Mouse (Mus musculus) MEL-GATA-1-ER (cell line): ENCODE measurements around the gene Cox11.

Source experiments
- DNase-seq: peaks from one replicate; pipeline ENCODE4 v3.0.0-alpha.2; 2012; ENCODE audit warnings: low read depth; ENCODE audit errors: extremely low read depth

Gene Cox11

DNA sequence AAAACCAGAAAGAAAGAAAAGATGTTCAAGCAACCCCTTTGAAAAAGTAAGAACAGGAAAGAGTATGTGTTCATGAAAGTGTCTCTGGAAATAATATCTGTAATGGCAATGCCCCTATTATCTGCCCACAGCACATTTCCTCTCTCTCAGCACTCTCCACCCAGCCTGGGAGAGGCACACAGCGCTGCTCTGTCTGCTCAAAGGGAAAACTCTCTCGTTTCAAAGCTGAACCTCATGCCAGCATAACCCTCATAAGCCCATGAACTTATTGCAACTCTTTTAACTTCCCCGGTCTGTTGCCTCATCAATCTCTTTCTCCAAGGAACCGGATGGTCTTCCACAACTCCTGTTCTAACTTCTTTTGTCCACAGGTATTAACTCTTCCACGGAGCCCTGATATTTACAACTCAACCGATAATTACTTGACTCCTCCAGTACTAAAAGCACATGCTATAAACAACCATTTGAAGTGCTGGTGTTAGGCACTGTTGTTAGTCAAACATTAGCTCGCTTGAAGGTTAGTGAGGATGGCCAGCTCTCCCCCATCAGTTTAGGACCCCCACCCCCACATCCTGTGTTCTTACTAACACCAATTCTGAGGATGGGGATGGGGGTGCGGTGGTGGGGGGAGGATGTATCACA lies 26.5 kb downstream of the Cox11 start:
- DNase-seq: peak; percentile 92

DNA sequence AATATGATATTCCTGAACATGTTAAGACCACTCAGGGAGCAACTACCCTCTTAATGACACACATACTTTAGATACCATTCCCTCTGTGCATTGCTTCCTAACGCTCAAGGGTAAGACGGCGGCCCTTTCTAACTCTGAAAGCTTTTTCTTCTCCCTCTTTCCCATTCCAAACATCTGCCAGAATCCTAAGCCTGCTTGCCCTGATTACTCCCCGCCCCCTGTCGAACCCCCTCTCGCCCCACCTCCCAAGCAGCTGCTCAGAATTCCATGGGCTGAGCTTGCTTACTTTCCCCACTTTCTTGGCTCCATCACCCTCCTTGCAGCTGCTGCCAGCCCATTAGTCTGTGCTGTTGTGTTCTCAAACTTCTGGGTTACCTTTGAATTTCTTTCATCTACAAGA lies 27.2 kb downstream of the Cox11 start:
- DNase-seq: no peak

DNA sequence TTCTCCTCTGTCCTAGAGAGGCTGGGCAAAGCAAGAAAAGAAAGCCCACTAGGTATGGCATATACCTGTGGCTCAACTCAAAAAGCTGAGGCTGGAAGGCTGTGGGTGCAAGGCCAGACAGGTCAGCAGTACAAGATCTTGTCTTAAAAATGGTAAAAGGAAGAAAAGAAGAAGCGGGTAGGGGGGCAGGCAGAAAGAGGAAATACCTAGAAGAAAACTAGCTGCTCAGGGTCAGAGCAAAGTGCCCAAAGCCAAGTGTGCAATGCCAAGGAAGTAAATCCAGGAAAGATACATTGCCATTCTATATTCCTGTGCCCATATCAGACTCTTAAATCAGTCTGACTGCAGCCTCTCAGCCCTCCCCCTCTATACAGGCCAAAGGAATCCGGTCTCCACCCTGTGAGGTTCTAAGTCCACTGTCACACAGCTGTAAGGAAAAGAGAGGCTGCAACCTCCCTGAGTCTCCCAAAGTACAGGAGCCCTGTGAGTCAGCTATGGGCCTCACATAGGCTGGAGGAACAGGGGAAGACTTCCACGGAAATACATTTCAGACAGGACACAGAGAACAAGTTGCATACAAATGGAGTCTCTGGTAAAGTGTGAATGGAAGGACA lies 28.3 kb downstream of the Cox11 start:
- peak; percentile 63 for DNase-seq

DNA sequence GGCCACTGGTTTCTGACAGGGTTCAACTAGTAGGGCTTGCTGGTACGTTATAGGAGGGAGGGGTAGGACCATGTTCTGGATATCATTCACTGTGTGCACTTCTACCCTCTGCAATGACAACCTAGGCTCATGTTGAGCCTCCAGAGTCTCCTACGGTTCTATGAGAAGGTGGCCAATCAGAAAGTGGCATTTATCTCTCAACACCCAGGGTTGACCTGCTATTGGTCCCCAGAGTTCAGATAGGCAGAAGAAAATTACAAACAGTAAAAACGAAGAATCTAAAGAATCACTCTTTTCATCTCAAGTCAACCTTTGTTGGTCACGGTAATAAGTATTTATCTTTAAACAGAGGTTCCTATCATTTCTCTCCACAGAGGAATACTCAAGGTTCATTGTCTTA lies 28.9 kb downstream of the Cox11 start:
- DNase-seq: no peak

DNA sequence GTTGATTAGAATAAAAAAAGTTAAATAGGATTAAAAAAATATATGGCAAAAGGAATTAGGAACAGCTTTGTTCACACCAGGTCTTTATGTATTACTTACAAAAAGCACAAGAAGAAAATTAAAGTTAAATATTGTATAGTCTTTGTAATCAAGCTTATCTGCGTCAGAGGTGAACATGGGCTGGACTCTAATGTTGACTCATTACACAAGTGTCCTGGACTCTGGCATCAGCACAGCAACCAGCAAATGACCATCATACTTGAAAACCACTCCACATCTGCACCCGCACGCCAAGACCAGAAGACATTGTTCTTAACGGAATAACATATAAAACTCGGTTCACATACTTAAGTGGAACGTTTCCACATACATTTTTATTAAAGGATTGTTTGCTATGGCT lies 29.4 kb downstream of the Cox11 start:
- no peak for DNase-seq

DNA sequence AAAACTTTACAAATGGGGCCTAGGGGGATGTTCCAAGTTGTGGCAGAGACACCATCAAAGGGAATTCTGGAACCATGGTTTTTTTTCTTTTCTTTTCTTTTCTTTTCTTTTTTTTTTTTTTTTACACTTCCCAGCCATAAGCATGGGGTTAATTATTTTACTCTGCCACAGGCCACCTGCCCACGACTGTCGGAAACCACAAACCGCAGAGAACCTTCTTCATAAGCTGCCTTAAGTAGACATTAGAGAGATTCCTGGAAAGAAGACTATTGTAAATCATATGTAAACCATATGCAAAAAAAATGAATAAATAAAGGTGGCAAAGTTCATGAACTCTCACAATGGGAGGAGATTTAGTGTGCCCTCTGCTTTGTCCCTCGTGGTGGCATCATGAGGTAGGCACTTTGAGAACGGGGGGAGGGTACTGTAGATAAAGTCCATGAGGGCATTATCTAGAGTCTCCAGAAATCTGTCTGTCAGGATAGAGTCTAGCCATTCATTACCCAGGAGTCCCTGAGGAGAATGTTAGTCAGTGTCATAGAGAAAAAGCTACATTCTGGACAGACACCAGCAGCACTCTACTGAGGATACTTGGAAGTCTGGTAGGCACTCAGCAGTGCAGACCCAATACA lies 37.6 kb downstream of the Cox11 start:
- peak; percentile 54 for DNase-seq

DNA sequence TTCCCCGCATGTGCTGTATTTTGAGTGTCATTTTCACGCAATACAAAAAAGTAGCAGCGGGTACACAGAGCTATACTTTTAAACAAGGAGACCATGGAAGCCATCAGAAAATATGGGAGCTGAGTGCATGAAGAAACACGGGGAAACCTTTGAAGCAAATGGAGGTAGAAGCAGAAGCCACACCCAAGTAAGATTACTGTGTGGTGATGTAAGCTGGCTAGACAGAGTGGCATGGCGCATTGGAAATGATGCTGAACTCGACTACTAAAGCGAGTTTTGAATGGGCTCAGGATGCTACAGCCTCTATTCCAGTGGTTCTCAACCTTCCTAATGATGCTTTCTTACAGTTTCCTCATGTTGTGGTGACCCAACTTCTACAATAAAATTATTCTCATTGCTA lies 39.1 kb downstream of the Cox11 start:
- no peak for DNase-seq

DNA sequence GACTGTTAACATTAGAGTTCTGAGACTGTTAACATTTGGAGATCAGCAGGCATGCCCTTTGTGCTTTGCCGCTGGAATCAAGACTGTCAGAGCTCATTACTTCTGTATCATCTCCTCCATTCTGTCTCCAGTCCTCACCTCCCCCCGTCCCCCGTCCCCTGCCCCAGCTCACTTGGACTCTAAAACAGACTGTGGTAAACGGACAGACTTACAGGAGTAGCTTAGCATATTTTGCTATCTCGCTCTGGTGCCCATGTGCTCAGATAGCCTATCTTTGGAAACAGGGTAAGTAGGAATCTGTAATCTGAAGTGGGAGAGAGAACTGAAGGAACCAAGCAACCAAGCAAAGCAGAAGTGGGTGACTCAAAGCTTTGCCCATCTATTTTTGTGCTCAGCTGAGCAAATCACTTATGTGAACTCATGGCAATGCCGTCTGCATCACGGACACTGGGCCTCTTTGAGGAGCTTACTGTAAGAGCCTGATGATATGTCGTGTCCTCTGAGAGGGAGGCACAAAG lies 39.9 kb downstream of the Cox11 start:
- no peak for DNase-seq

DNA sequence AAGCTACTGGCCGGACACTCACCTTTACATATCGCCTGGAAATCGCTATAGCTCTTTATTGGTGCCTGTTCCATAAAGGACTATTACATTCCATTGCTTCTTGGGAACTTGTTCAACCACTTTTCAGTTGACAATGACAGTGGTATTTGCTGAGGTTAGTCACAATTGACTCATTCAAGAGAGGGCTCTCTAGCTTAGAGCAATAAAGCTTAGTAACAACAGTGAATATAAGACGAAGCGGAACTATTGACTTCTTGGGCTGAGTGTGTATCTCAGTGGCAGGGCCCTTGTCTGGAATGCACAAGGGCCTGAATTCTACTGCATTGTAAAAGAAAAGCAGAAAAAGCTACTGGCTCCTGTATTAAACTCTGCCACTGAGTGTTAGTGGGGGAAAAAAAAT lies 40.6 kb downstream of the Cox11 start:
- no peak for DNase-seq

DNA sequence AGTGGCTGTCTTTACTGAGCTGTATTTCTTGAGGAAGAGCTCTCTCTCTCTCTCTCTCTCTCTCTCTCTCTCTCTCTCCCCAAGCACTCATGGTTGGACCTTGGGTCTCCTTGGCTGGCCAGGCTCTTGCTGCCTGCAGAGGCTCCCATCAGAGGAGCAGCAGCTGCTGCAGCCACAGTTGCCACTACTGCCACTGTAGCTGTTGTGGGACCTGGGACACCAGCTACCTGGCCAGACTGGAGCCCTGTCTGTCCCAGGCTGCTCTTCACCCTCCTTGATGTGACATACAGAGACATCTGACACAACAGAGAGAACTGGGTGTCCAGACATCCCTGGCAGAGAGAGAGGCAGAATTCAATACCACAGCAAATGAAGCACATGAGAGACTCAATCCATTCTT lies 43.2 kb downstream of the Cox11 start:
- no peak for DNase-seq

DNA sequence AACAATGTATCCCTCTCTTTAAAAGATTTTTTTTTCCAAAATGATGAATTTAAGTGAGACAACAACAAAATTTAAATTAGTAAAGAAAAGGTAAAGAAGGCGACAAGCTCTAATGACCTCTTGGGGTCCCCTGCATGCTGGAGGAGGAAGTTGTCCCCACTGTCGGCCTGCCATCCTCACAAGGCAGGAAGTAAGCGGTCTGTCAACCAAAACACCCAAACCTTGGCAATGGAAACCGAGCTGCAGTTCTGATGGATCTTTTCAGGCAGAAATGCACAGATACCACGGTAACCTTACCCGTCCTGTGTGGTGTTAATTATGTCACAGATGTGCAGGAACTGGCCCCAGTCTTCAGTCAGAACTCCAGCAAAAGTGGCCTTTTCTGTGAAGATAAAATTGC lies 46.8 kb downstream of the Cox11 start:
- DNase-seq: no peak

DNA sequence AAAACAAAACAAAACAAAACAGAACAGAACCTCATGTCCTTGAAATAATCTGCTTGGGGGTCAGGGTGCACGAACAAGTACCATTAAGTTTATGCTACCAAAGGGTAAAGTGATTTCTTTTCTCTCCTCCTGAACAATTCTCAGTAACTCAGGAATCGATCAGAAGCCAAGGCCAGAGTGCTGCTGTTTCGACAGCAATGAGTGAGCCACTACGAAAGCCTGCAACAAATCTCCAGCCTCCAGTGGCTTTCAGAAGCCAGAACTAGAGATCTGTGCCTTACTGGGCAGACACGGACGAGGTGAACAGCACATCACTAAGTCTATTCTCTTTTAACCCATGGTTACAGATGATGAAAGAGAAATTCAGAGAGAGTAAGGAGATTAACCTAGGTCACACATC lies 47.2 kb downstream of the Cox11 start:
- no peak for DNase-seq

DNA sequence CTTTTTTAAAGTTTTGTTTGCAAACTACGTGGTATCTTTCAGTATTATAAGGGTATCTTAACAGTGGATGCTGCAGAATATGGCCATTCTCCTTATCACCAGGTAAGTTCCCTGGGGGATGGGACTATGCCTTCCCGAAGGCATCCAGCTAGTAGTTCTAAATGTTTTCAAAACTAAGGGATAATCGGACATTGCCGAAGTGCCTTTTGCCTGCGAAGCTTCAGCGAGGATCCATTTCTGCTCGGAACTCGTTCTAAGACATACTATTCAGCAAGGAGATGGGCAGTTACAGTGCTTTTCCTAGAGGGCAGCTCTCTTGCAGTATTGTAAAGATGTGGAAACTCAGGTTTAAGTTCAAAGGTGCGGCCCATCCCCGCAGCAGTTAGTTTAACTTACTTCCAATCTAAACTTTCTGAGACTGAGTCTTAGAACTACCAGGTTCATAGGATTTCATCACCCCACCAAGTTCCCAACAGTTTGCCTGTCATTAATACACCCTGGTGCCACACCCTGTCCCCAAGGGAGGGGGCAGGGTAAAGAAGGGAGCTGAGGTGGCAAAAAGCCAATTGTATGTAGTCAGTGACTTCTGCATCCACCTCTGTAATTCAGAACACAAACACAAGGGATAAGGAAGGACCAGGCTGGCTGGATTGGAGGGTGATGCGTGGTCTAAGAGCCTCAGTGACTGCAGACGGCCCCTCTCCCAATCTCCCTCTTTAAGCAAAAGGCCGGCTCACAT lies 48.5 kb downstream of the Cox11 start:
- peak; percentile 56 for DNase-seq

DNA sequence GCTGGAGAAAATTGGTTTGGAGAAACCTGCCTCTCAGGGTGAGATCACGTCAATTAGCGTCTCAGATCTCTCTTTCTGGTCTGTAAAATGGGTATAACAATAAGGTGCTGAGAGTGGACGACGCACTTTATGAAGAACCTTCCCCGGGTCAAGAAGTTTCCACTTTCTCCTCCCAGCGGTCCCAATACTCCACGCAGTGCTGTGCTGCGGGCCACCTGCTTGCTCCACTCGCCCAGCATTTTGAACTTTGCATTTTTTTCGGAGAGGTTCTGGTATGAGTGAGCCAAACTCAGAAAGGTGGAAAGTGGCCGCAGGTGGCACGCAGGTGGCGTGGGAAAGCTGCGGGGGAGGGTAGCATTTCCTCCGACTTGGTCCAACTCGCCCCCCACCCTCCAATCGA lies 49.1 kb downstream of the Cox11 start:
- no peak for DNase-seq

DNA sequence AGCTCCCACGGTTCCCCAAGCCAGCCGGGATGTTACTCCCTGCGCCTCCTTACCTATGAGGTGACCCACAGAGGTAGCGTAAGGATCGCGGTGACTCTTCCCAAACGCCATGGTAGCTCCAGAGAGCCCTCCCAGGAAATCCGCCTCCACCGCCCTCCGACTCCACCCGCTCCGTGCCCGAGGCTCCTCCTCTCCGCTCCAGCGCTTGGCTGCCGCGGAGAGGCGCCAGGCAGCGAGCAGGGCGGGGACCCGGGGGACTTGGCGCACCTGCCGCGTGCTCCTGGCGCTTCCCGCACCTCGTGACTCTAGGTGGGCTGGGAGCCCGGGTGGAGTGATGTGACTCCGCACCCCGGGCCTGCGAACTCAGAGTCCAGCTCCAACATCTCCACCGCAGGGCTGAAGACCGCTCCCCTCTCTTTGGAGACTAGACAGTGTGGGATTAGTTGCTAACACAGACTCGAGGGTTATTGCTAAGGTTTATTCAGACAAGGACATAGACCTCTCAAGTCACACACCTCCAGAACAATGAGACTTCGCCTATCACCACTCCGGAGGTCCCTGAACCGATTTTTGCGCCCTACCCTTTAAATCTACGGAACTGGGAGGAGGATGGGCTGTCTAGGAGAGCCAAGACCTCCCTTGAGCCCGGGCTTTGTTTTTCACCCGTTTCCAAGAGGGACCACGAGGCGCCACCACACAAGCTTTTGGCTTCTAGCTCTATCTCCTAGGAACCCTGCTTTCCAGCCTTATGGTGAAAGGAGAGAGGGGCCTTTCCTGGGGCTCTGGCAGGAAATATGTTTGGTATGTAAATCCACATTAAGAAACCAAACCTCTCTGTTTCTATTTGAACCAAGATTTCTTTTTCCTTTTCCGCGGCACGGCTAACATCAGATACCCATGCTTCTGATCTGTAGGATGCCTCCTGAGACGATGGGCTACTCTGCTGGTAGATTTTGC lies 49.8 kb downstream of the Cox11 start, which contains the start of gene Tom1l1:
TSS of gene Tom1l1 (minus strand) at position 907 of the 957 bp plus-strand sequence.
- DNase-seq: no peak

DNA sequence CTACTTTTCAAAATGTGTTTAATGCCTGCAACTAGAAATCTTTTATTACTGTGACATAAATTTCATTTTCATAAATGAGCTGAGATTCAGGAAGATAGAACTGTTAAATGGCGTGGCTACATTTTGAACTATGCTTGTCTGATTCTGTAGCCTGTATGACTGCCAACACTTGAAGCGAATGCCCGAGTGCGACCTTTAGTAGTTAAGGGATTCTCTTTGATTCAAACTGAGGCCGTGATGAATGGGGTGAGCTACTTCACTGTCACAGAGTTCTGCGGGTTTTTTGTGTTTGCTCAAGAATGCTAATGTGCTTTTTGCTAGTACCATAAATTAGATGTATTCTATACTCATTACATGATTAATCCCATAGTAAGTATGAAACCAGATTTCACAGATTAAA lies 52.4 kb downstream of the Cox11 start:
- DNase-seq: no peak

DNA sequence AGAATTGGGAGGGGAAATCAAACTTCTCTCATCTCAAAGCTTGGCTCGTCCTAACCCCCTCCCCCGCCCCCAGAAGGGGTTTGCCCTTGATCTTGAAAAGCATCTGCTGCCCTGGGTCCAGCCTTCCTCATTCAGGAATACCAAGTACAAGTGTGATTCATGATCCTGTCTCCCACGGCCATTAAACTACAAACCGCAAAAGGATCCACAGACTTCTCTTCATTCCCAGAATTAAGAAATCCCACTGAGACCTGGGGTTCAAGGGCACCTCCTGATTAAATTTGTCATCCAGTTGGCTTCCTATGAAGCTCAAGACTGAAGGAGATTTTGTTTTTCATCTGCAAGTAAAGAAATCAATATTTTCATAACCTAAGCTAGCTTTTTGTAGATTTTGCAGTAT lies 56.2 kb downstream of the Cox11 start:
- DNase-seq: no peak
